Mouse (Mus musculus) embryonic facial prominence, embryonic 14.5 days (tissue): ENCODE results near the gene Xpr1. TPM values are rescaled to one million over a fixed set of nuclear protein-coding genes. Genes with fewer than 3 reads are reported as not detected.

ENCODE experiments used
- ATAC-seq: fragments of 200-750 bp; cut with Nextera tagmentation; 2 replicates; pipeline ENCODE4 v1.8.0; 2017; ENCODE audit warnings: low read depth, moderate number of reproducible peaks, moderate TSS enrichment
- DNase-seq: peaks from one replicate; pipeline ENCODE4 v3.0.0-alpha.2; 2015; ENCODE audit warnings: low spot score
- H3K27ac ChIP-seq: fragments of 300-500 bp; sonication (generic); replicated peaks from 2 replicates; pipeline ENCODE4 v1.5.1; 2014; ENCODE audit warnings: low read depth, mild to moderate bottlenecking, low read length, moderate library complexity
- H3K27me3 ChIP-seq: fragments of 300-500 bp; sonication (generic); replicated peaks from 2 replicates; pipeline ENCODE4 v1.6.1; 2014; ENCODE audit warnings: low read length; ENCODE audit not compliant: control insufficient read depth, insufficient read depth
- H3K36me3 ChIP-seq: fragments of 300-500 bp; sonication (generic); 2 replicates; pipeline ENCODE4 v1.6.1; 2014; ENCODE audit warnings: low read length, mixed read lengths; ENCODE audit not compliant: control insufficient read depth, insufficient read depth
- H3K4me1 ChIP-seq: fragments of 300-500 bp; sonication (generic); 2 replicates; pipeline ENCODE4 v1.6.1; 2014; ENCODE audit warnings: antibody characterized with exemption, low read length; ENCODE audit not compliant: control insufficient read depth, insufficient read depth
- H3K4me2 ChIP-seq: fragments of 300-500 bp; sonication (generic); 2 replicates; pipeline ENCODE4 v1.6.1; 2014; ENCODE audit warnings: low read depth, mild to moderate bottlenecking, low read length, moderate library complexity, mixed read lengths
- H3K4me3 ChIP-seq: fragments of 300-500 bp; sonication (generic); 2 replicates; pipeline ENCODE4 v1.5.1; 2014; ENCODE audit warnings: low read depth, mild to moderate bottlenecking, low read length
- H3K9ac ChIP-seq: fragments of 300-500 bp; sonication (generic); 2 replicates; pipeline ENCODE4 v1.6.1; 2014; ENCODE audit warnings: low read depth, mild to moderate bottlenecking, low read length, moderate library complexity, mixed read lengths
- H3K9me3 ChIP-seq: fragments of 300-500 bp; sonication (generic); 2 replicates; pipeline ENCODE4 v1.6.1; 2016; ENCODE audit warnings: low read length; ENCODE audit not compliant: control insufficient read depth
- WGBS: fragments of 180-500 bp; shearing (Covaris S2); extraction: QIAGEN DNeasy Blood & Tissue Kit; methylation state at CpG from one replicate; pipeline ENCODE4 v1.1.7; 2014; 5-methylcytosine and 5-hydroxymethylcytosine counted together
- polyA plus RNA-seq: library from polyadenylated mRNA; unstranded; fragments of >200 nt; fragmentation: Nextera tagmentation; extraction: Ambion mirVana; gene quantifications from 2 replicates; pipeline ENCODE4 v1.2.1, GENCODE M21; 2014

Xpr1 gene
- polyA plus RNA-seq, 1 experiment from 2014 or later = 5.6 TPM

- Histone ChIP-seq H3K27me3 (no peaks in the 10 kb centered on the region), H3K36me3 (no peaks in the 10 kb centered on the region), H3K9me3 (no peaks in the 10 kb centered on the region), H3K27ac (no peak overlapping the region), H3K4me2 (no peak overlapping the region), H3K4me3 (no peak overlapping the region), H3K9ac (no peak overlapping the region), H3K4me1 (no peaks in the 10 kb centered on the region)
- no peak for ATAC-seq
- 81% methylated on average over 4 of the region's 4 CpGs for WGBS
- DNase-seq = no peak
Observed at GRCm38 (mm10) chr1:155361502-155362126, 55.6 kb downstream of the Xpr1 start.

GRCm38 (mm10) chr1:155353096-155353495, 64.1 kb downstream of the Xpr1 start:
- DNase-seq (no peak), ATAC-seq (no peak)
- H3K4me1 ChIP-seq = no peaks in the 10 kb centered on the region
- no peaks in the 10 kb centered on the region for H3K27me3 ChIP-seq
- H3K4me2 ChIP-seq = no peak overlapping the region
- no peak overlapping the region for H3K4me3 ChIP-seq
- no peaks in the 10 kb centered on the region for H3K9me3 ChIP-seq
- no peaks in the 10 kb centered on the region for H3K36me3 ChIP-seq
- 63% methylated on average over 4 of the region's 4 CpGs for WGBS
- H3K27ac ChIP-seq = no peak overlapping the region
- H3K9ac ChIP-seq = no peak overlapping the region

- Histone ChIP-seq H3K9ac (no peak overlapping the region), H3K9me3 (no peaks in the 10 kb centered on the region), H3K27ac (no peak overlapping the region), H3K4me1 (no peaks in the 10 kb centered on the region), H3K4me2 (no peak overlapping the region), H3K36me3 (no peaks in the 10 kb centered on the region), H3K27me3 (no peaks in the 10 kb centered on the region), H3K4me3 (no peak overlapping the region)
- no peak for ATAC-seq
- 83% methylated on average over 4 of the region's 4 CpGs for WGBS
- DNase-seq = no peak
Observed at GRCm38 (mm10) chr1:155351527-155351926, 65.7 kb downstream of the Xpr1 start.

- WGBS = 78% methylated on average over 3 of the region's 3 CpGs
- no peaks in the 10 kb centered on the region for H3K4me1 ChIP-seq
- no peaks in the 10 kb centered on the region for H3K27me3 ChIP-seq
- H3K27ac ChIP-seq = no peak overlapping the region
- no peak for DNase-seq
- H3K4me2 ChIP-seq = no peak overlapping the region
- H3K4me3 ChIP-seq = no peak overlapping the region
- H3K9ac ChIP-seq = no peak overlapping the region
- no peak for ATAC-seq
- no peaks in the 10 kb centered on the region for H3K36me3 ChIP-seq
- no peaks in the 10 kb centered on the region for H3K9me3 ChIP-seq
Observed at GRCm38 (mm10) chr1:155348491-155348890, 68.7 kb downstream of the Xpr1 start.

GRCm38 (mm10) chr1:155347339-155347738, 69.9 kb downstream of the Xpr1 start:
- no peaks in the 10 kb centered on the region for H3K4me1 ChIP-seq
- ATAC-seq (no peak), DNase-seq (no peak)
- no peaks in the 10 kb centered on the region for H3K27me3 ChIP-seq
- no peak overlapping the region for H3K27ac ChIP-seq
- no peak overlapping the region for H3K4me2 ChIP-seq
- no peaks in the 10 kb centered on the region for H3K36me3 ChIP-seq
- H3K4me3 ChIP-seq = no peak overlapping the region
- WGBS = 88% methylated on average over 4 of the region's 4 CpGs
- no peak overlapping the region for H3K9ac ChIP-seq
- no peaks in the 10 kb centered on the region for H3K9me3 ChIP-seq

GRCm38 (mm10) chr1:155344019-155344418, 73.2 kb downstream of the Xpr1 start:
- H3K9ac ChIP-seq = no peak overlapping the region
- H3K9me3 ChIP-seq = no peaks in the 10 kb centered on the region
- H3K27me3 ChIP-seq = no peaks in the 10 kb centered on the region
- H3K4me1 ChIP-seq = no peaks in the 10 kb centered on the region
- no peak overlapping the region for H3K4me3 ChIP-seq
- no peaks in the 10 kb centered on the region for H3K36me3 ChIP-seq
- 83% methylated on average over 2 of the region's 2 CpGs for WGBS
- no peak for DNase-seq
- no peak for ATAC-seq
- H3K4me2 ChIP-seq = no peak overlapping the region
- H3K27ac ChIP-seq = no peak overlapping the region

GRCm38 (mm10) chr1:155339622-155340021, 77.6 kb downstream of the Xpr1 start:
- ATAC-seq (no peak), DNase-seq (no peak)
- WGBS = 76% methylated on average over 2 of the region's 2 CpGs
- Histone ChIP-seq H3K4me2 (no peak overlapping the region), H3K4me1 (no peaks in the 10 kb centered on the region), H3K36me3 (no peaks in the 10 kb centered on the region), H3K27me3 (no peaks in the 10 kb centered on the region), H3K27ac (no peak overlapping the region), H3K9ac (no peak overlapping the region), H3K4me3 (no peak overlapping the region), H3K9me3 (no peaks in the 10 kb centered on the region)

GRCm38 (mm10) chr1:155337315-155337714, 79.9 kb downstream of the Xpr1 start:
- H3K36me3 ChIP-seq = no peaks in the 10 kb centered on the region
- no peak overlapping the region for H3K4me2 ChIP-seq
- WGBS = 97% methylated on average over 4 of the region's 4 CpGs
- no peak for ATAC-seq
- H3K9ac ChIP-seq = no peak overlapping the region
- no peak overlapping the region for H3K27ac ChIP-seq
- no peak overlapping the region for H3K4me3 ChIP-seq
- no peaks in the 10 kb centered on the region for H3K9me3 ChIP-seq
- no peaks in the 10 kb centered on the region for H3K27me3 ChIP-seq
- no peak for DNase-seq
- no peaks in the 10 kb centered on the region for H3K4me1 ChIP-seq

GRCm38 (mm10) chr1:155335963-155336362, 81.3 kb downstream of the Xpr1 start:
- no peak for ATAC-seq
- H3K4me2 ChIP-seq = no peak overlapping the region
- H3K27me3 ChIP-seq = no peaks in the 10 kb centered on the region
- WGBS = 65% methylated on average over 6 of the region's 6 CpGs
- H3K9me3 ChIP-seq = no peaks in the 10 kb centered on the region
- no peak overlapping the region for H3K4me3 ChIP-seq
- H3K4me1 ChIP-seq = no peaks in the 10 kb centered on the region
- H3K9ac ChIP-seq = no peak overlapping the region
- no peak overlapping the region for H3K27ac ChIP-seq
- no peaks in the 10 kb centered on the region for H3K36me3 ChIP-seq
- DNase-seq = no peak
